Mouse (Mus musculus) urinary bladder, postnatal 4 days (tissue): ENCODE measurements around the gene Wnt4.

ENCODE experiments used
- DNase-seq, 2 experiments: peaks; one replicate each; pipeline ENCODE4 v3.0.0; 2021 to 2022; ENCODE audit warnings: low spot score in 2 of 2

Gene Wnt4

GRCm38 (mm10) chr4:137277166-137277513 is at the start of gene Wnt4:
Wnt4 (plus strand) TSS chr4:137277489.
- DNase-seq, result peak; percentile 72 to 73

GRCm38 (mm10) chr4:137228566-137229115 is 48.6 kb upstream of the Wnt4 start:
- peak in 1 of 2 experiments; percentile 53 for DNase-seq

DNA sequence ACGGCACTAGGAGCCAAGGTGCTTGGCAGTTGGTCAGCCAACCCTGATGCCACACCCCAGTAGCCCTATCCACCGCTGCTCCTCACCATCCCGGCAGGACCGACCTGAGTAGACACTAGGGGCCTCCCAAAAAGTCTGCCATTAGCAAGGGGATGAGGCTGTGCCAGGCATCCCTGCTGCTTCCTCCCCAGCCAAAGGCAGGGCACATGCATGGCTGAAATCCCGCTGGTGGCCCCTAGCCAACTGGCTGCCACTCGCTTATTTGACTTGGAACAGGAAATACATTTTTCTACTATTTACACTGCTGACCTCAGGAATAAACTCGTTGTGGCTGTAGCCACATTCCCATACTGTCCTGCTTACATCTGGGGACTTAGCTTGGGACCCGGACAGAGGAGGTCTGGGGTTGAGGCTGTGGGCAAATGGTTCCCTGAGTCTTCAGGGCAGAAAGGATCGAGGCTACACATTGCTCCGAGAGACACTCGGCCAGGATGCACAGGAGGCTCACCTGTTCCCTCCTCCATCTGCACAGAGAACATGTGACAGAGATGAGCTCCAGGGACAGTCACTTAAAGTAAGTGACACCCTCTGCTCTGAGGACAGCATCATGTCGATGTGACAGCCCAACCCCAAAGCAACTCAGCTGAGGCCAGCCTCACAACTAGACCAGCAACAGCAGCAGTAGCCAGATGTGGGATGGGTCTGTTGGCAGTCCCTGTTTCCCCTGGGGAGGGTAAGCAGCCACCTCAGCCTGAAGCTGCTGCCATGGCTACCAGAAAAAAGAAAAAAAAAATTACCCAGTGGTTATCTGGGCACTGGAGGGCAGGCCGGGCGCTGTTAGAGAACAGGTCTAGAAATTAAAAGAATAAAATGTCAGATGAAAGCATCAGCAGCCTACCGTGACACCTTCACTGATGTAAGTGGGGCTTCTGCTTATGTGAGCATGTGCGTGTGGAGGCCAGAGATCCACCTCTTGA is 45.5 kb upstream of the Wnt4 start:
- peak in 1 of 2 experiments; percentile 49 for DNase-seq

DNA sequence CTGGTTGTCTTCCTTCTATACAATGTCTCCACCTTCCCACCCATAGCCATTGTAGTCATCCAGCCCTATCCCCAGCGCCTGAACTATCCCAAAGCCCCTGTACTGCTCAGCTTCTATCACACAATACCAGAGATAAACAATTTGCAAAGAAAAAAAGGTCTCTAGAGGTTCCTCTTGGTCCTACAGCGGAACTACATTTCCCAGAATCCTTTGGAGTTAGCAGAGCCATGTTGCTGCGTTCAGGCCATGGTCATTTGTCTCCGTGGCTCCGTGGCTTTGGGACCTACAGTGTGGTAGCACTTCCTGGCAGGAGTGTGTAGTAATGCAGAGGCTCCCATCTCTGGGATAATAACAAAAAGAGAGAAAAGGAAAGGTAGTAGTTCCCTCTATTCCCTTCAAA is 43.7 kb upstream of the Wnt4 start:
- no peak for DNase-seq

DNA sequence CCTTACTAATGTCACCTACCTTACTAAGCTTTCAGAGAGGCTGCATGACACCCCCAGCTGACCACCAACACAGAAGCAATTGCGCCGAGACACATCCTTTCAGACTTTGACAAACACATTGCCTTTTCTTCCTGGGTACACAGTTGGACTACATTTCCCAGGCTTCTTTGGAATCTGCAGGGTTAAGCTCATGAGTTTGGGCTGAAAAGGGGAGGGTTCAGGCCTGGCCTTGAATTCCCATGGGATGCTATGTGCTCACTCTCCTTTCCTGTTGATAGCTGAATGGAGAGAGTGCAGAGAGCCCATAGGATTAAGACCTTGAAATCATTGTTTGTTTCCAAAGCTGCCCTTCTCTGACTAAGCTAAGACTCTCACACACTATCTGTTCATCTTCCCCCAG is 42.8 kb upstream of the Wnt4 start:
- no peak for DNase-seq

DNA sequence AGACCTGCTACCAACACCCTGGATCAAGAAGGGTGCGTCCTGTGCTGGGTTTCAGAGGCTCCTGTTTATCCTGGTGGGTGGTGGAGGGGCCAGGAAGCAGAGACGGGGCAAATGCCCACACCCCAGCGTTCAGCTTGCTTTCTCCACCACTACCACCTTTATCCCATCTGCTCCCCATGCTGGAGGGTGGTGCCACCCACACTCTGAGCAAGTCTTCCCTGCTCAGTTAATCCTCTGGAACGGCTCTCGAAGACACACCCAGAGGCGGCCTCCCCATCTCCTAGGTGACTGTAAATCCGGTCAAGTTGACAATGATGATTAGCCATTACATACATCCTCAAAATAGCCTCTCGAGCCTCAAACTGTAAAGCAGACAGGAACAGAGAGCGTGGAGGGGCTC is 41.9 kb upstream of the Wnt4 start:
- no peak for DNase-seq

DNA sequence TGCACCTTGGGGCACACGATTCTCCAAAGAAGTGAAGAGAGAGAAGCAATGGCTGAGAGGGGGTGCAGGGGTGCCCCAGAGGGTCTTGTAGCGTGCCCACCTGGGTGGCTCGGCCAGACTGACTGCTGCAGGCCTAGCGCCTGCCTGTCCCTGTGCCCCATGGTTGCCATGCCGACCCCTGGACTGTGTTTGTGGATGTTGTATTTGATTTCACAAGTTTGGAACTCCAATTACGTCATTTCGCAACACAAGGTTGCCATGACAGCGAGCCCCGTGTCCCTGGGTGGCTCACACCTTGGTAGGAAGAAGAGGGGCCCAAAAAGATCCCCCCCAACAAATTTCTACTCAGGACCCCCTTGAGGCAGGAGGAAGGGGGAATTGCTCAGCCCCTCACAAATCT is 32.4 kb upstream of the Wnt4 start:
- DNase-seq, result no peak

DNA sequence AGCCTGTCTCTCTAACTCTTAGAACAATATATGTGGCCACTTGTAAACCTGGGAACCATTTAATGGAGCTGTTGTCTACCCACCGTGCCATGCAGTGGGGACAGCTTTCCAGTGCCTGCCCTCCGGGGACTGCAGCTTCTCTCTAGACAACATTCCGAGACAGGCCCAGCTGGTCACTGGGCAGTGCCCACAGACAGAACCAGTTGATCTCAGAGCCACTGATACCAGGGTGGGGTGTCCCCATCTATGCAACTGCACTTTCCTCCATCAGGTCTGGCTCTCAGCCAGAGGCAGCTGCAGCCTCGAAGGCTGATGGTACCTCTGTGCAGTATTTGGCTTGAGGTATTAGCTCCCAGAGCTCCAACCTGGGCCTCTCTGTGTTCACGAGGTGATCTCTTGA is 27.0 kb upstream of the Wnt4 start:
- no peak for DNase-seq

- DNase-seq, result no peak
Observed at GRCm38 (mm10) chr4:137250849-137251248, 26.4 kb upstream of the Wnt4 start.

DNA sequence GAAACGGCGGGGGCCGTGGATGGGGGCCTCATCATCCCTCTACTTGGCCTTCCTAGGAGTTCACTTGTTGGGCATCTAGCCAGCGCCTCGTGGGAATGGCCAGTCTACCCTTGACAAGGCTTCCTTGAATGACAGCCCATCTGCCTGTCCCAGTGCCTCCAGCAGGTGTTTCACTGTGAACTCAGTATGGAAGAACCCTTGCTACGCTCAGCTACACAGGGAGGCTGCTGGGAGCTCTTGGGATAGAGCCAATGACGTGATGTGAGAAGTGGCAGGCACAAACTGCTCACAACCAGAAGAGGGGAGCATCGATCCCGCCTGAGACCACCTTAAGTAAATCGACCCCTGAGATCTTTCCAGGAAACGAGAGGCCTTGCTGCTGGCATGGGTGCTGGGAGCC is 23.7 kb upstream of the Wnt4 start:
- no peak for DNase-seq

DNA sequence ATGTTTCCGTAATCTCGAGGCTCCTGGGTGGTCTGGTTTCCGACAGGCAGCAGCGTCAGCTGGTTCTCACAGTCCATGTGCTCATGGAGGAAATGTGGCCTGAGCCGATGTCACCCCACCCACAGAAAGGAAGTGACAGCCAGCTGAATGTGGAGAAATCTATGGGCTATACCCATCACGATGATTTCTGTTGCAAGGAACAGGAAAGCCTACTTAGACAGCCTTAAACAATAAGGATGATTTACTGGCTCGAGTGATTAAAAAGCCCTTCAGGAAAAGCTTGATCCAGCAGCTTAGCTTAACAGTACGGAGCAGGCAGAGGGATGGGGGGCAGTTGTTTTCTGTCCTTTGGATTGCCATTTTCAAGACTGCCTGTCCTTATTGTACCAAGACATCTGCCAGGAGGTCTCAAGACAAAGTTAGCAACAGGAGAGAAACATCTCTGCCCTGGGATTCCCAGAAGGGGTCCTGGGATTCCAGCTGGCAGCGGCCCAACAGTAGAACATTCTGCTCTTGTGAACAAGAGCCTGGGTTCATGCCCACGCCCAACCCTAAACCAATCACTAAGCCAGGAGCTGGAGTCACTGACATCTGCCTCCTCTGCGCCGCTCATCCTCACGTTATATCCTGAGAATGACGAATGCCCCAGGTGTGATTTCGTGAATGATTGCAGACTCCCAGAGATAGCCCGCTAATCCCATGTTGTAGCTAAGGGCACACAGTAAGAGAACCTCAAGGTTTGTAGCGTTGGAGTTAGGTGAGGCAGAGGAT is 22.9 kb upstream of the Wnt4 start:
- no peak for DNase-seq

GRCm38 (mm10) chr4:137255568-137255967 is 21.7 kb upstream of the Wnt4 start:
- DNase-seq, result no peak

DNA sequence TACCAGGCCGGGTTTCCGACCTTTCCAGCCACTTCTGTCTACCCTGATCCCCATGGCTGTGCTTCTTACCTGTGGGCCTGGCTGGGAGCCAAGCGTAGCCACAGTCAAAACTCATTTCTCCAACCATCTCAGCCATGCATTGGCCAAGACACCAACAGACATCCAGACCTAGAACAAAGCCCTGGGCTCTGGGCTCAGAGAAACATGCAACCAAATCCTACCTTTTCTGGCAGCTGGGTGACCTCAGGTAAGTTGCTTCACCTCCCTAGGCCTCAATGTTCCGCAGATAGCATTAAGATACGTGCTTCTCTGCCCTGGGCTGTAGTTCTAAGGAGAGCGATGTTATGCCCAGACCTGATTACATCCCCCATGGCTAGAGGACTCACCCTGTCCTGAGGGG is 15.5 kb upstream of the Wnt4 start:
- DNase-seq, result no peak

- no peak for DNase-seq
Observed at GRCm38 (mm10) chr4:137264066-137264465, 13.2 kb upstream of the Wnt4 start.

DNA sequence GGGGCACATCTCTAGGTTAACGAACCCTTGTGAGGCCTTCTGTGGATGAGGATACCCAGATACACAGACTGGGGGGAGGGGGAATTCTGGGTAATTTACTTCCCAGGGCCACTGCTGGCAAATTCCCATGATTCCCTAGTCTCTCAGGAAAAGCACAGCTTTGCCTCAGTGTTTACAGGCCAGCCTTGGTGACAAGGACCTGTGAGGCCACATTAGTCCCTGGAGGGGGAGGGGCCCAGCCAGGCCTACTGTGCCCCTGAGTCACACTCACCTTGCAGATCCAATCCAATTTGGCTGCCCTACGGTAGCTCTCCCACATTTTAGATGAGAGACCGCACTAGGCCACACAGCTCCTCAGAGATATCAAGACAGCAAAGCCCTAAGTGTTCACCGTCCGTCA is 12.2 kb upstream of the Wnt4 start:
- DNase-seq, result no peak

GRCm38 (mm10) chr4:137268541-137268940 is 8.7 kb upstream of the Wnt4 start:
- DNase-seq, result no peak

- no peak for DNase-seq
Observed at GRCm38 (mm10) chr4:137271856-137272255, 5.4 kb upstream of the Wnt4 start.

DNA sequence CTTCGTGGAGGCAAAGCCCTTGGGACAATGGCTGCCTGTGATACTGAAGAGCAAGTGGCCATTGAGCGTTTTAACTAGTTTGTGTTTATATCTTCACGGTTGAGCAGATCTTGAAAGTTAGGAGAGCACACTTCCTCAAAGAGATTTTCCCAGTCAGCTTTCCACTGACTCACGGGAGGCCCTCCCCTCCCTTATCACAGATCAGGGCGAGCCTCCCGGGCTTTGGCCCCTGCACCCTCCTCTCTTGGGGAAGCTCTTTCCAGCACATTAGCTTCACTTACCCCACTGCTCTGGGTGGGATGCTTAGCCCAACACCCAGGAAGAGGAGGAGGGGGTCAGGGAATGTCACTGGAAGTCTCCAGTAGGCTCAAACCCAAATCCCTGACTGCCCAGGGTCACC is 3.0 kb upstream of the Wnt4 start:
- DNase-seq, result no peak

DNA sequence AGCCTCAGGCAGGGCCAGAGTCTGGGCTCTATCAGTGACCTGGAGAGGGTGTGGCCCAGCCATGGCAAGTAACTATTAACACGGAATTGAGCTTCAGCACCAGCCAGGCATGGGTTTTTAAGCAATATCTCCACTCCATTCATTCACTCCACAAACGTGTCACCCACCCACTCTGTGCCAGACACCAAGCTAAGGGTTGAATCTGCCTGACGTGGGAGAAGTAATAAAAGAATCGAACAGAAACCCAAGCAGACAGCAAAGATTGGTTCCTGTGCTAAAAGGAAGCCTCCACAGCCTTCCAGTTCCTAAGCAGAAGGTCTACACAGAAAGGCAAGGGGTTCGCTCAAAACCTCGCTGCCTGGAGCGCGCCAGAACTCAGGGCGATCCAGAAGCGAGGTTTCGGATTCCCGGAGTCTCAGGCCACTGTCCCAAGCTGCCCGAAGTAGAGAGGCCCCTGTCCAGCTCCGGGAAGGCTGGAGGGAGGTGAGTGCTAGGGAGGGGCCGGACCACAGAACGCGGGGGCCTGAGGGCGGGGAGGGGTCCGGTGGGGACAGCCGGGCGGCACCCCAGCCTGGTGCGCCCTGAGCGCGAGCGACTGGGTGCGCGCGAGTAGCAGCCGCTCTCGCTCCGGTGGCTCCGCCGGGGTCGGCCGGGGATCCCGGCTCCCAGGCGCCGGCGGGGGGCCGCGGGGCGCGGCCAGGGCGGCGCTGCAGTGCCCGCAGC is 685 bp upstream of the Wnt4 start:
- no peak for DNase-seq

DNA sequence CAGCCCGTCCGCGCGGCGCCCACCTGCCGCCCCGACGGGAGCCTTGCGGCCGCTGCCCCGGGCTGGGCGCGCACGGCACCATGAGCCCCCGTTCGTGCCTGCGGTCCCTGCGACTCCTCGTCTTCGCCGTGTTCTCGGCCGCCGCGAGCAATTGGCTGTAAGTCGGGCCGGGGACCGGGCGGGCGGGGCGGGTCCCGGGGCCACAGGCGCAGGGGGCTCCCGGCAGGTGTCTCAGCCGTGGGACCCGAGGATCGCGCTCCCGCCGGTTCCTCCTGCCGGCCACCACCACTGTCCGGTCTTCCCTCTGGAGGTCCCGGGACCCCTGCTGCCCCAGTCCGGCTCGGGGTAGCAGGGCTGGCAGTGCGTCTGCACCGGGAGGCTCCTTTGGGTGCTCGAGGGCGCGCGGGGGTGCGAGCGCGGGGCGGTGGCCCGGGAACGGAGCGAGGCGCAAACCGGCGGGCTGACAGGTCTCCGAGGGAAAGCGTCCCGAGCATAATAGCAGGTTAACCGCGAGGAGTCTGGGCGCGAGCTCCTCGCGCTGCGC is 383 bp downstream of the Wnt4 start:
- DNase-seq, result no peak

DNA sequence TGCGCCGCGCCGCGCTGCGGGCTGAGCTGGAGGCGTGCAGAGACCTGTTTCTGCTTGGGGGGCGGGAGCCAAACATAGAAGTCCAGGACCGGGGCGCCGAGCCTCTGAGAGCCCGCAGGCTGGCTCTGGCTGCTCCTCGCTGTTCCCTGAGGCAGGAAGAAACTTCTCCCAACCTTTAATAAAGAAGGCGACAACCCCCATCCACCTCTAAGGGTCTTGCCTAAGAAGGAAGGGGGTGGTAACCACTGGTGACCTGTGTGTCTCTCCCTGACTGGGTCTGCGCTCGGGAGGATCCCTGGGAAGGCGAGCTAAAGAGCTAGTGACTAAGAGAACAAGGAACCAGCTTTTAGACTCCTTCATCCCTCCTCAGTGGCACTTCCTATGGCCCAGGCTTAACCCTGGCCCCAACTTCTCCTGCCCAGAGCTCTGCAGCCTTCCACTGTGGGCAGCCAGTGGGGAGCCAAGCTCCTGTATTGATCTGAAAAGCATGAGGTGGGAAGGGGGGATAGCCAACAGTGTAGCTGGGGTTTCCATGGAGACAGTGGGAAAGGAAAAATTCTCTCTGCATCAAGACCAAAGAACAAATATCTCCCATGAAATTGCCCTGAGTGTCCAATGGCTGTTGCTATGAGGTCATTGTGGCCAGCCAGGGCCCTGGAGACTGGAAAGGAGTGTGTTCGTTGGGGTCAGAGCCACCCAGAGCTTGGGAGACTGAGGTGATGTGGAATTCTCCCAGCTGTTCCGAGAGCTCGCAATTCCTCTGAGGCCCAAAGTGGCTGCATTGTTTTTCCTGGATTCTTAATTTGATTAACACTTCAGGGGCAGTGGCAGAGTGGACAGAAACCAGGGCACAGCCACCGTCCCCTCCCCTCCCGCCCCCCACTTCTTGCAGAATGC is 1.1 kb downstream of the Wnt4 start:
- DNase-seq, result no peak
